Mouse (Mus musculus): Measurements from ENCODE around the gene Mob3c. TPM values are rescaled to one million over a fixed set of nuclear protein-coding genes. Genes with fewer than 3 reads are reported as not detected.
A peak's percentile ranks its signal among the peaks of the same experiment; 100 is the strongest.

Gene Mob3c
- polyA plus RNA-seq, 1 experiment from 2014 or later = 2.8 TPM

DNA sequence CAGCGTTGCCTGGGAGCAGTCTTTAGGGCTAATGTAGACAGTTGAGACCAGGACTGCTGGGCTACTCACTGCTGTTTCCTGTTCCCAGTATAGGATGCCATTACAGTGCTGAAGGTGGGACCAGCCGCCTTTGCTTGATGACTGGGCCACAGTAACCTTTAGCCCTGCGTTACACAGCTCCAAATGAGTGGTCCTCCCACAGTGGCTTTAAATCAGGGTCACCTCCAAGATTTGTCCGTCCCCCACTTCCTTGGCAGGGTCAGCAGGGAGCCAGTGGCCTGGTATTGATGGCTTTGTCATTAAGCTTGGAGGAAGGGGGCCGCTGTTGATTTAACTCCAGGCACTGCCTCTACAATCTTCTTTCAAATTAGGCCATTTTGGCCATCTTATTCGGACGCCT, 35.5 kb downstream of the Mob3c start:
- H3K9me3 ChIP-seq (replicated peaks; ENCODE audit: control insufficient read depth, low read length) = no peaks in the 10 kb centered on the region
- H3K4me3 ChIP-seq (ENCODE audit: low read depth, low read length) = no peak overlapping the region
- no peak overlapping the region for H3K4me2 ChIP-seq (ENCODE audit: low read depth, low read length)
- H3K4me1 ChIP-seq (ENCODE audit: control insufficient read depth, insufficient read depth, low read length) = no peaks in the 10 kb centered on the region
- no peaks in the 10 kb centered on the region for H3K36me3 ChIP-seq (replicated peaks; ENCODE audit: control insufficient read depth, insufficient read depth, low read depth, low read length)
- DNase-seq (ENCODE audit: low spot score) (no peak), ATAC-seq (replicated peaks; ENCODE audit: insufficient number of reproducible peaks, low FRiP score, low TSS enrichment, low read depth) (no peak)
- 67% methylated on average over 7 of the region's 7 CpGs for WGBS
- H3K9ac ChIP-seq (replicated peaks; ENCODE audit: low read length) = no peak overlapping the region
- no peak overlapping the region for H3K27ac ChIP-seq (replicated peaks; ENCODE audit: low read depth, low read length)
- H3K27me3 ChIP-seq (ENCODE audit: control insufficient read depth, insufficient read depth, low read length) = no peaks in the 10 kb centered on the region

DNA sequence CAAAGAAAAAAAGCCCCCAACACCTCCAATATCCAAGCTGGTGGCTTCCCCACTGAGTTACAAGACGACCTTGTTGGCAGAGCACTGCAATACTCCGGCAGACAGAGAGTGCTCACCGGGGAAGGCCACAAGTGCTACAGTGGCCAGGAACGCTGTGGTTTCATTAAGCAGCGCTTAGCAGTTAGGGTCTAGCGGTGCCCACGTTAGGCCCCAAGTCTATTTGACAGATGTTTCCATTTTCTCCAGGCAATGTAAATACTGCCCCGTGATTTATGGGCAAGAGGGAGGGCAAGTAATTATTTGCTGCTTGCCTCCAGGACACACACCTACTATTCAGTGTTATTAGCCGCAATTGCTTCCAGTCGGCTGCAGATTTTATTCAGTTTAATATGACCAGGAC, 36.0 kb downstream of the Mob3c start:
- no peak overlapping the region for H3K4me2 ChIP-seq (ENCODE audit: low read depth, low read length)
- H3K4me3 ChIP-seq (ENCODE audit: low read depth, low read length) = no peak overlapping the region
- DNase-seq (ENCODE audit: low spot score) = peak; percentile 48
- no peak overlapping the region for H3K27ac ChIP-seq (replicated peaks; ENCODE audit: low read depth, low read length)
- H3K4me1 ChIP-seq (ENCODE audit: control insufficient read depth, insufficient read depth, low read length) = no peaks in the 10 kb centered on the region
- no peak overlapping the region for H3K9ac ChIP-seq (replicated peaks; ENCODE audit: low read length)
- H3K27me3 ChIP-seq (ENCODE audit: control insufficient read depth, insufficient read depth, low read length) = no peaks in the 10 kb centered on the region
- ATAC-seq (replicated peaks; ENCODE audit: insufficient number of reproducible peaks, low FRiP score, low TSS enrichment, low read depth) = no peak
- 40% methylated on average over 10 of the region's 10 CpGs for WGBS
- H3K36me3 ChIP-seq (replicated peaks; ENCODE audit: control insufficient read depth, insufficient read depth, low read depth, low read length) = no peaks in the 10 kb centered on the region
- H3K9me3 ChIP-seq (replicated peaks; ENCODE audit: control insufficient read depth, low read length) = no peaks in the 10 kb centered on the region

DNA sequence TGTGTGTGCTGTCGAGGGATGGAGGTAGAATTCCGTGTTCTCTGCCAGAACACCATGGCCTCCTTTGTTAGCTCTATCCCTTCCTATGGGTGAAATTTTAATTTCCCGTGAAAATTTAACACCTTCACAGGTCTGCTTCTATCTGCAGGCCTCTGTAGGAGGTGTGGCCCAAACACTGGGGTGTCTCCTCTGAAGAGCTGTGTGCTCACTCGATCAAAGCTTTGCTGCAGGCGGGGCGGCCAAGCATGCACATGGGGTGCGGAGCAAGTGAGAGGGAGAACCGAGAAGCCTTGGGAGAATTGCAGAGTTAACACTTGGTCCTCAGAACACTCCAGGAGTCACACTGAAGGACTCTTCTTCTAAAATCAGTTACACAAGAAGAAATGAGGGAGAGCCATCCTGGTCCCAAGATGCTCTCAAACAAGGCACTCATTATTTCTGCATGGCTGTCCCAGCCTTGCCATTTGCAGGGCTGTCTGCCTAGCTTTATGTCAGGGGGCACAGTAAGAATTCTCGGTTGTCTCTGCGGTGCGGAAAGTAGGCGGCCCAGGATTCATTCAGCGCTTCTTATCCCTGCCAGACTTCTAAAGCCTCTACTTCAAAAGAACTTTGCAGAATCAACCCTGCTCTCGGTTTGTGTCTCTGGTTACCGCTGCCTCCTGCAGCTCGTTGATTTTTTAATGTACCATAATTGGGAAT, 41.8 kb downstream of the Mob3c start:
- ATAC-seq (replicated peaks; ENCODE audit: insufficient number of reproducible peaks, low FRiP score, low TSS enrichment, low read depth) = no peak
- Histone ChIP-seq H3K4me2 (ENCODE audit: low read depth, low read length) (no peak overlapping the region), H3K9ac (replicated peaks; ENCODE audit: low read length) (no peak overlapping the region), H3K27ac (replicated peaks; ENCODE audit: low read depth, low read length) (no peak overlapping the region), H3K36me3 (replicated peaks; ENCODE audit: control insufficient read depth, insufficient read depth, low read depth, low read length) (no peaks in the 10 kb centered on the region; the same call in 1 of the 2 replicates), H3K9me3 (replicated peaks; ENCODE audit: control insufficient read depth, low read length) (no peaks in the 10 kb centered on the region), H3K27me3 (ENCODE audit: control insufficient read depth, insufficient read depth, low read length) (no peaks in the 10 kb centered on the region), H3K4me3 (ENCODE audit: low read depth, low read length) (no peak overlapping the region), H3K4me1 (ENCODE audit: control insufficient read depth, insufficient read depth, low read length) (no peaks in the 10 kb centered on the region; the same call in 1 of the 2 replicates)
- WGBS = 18% methylated on average over 16 of the region's 16 CpGs
- DNase-seq (ENCODE audit: low spot score) = peak; percentile 30

DNA sequence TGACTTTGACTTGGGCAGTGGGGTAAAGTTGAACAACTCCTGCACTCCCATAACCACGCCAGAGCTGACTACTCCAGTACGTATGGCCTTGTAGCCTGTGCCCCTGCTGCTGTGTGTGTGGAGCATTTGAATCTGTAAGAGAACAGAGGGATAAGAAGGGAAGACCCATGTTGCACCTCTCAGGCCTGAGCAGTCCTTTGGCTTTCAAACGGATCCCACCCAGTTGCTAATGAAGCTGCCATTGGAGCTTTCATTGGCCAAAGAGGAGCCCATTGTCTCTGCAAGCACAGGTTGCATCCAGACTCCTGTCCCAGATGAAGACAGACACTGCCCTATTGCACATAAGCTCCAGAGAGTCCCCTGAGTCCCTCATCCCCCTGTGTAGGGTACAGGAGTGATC, 45.3 kb downstream of the Mob3c start:
- ATAC-seq (replicated peaks; ENCODE audit: insufficient number of reproducible peaks, low FRiP score, low TSS enrichment, low read depth) (no peak), DNase-seq (ENCODE audit: low spot score) (no peak)
- H3K4me2 ChIP-seq (ENCODE audit: low read depth, low read length) = no peak overlapping the region
- no peaks in the 10 kb centered on the region for H3K9me3 ChIP-seq (replicated peaks; ENCODE audit: control insufficient read depth, low read length)
- H3K9ac ChIP-seq (replicated peaks; ENCODE audit: low read length) = no peak overlapping the region
- H3K4me3 ChIP-seq (ENCODE audit: low read depth, low read length) = no peak overlapping the region
- H3K36me3 ChIP-seq (replicated peaks; ENCODE audit: control insufficient read depth, insufficient read depth, low read depth, low read length) = no peaks in the 10 kb centered on the region; the same call in 1 of the 2 replicates
- H3K27me3 ChIP-seq (ENCODE audit: control insufficient read depth, insufficient read depth, low read length) = no peaks in the 10 kb centered on the region
- WGBS = 79% methylated on average over 3 of the region's 3 CpGs
- H3K4me1 ChIP-seq (ENCODE audit: control insufficient read depth, insufficient read depth, low read length) = no peaks in the 10 kb centered on the region; the same call in 1 of the 2 replicates
- H3K27ac ChIP-seq (replicated peaks; ENCODE audit: low read depth, low read length) = no peak overlapping the region

DNA sequence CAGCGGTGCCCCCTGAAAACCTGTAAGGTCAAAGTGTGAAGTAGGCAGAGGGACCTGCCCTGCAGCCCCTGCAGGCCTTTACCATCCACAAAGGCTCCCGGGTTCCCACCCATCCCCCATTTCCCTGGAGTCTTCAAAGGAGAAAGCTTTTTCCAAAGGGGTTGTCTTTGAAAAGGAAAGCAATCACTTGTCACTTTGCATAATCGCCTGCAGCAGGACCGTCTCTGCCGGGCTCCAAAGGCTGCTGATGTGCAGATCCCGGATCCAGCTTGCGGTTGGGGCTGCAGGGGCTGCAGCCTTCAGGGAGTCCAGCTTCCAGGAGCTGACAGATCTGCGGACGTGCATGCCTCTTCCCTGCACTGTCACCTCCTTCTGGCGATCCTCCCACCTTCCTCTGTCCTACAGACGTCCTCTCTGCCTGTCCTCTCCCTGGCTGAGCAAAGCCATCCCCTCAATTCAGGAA, 50.4 kb downstream of the Mob3c start:
- Histone ChIP-seq H3K27me3 (ENCODE audit: control insufficient read depth, insufficient read depth, low read length) (no peaks in the 10 kb centered on the region), H3K4me1 (ENCODE audit: control insufficient read depth, insufficient read depth, low read length) (no peaks in the 10 kb centered on the region), H3K27ac (replicated peaks; ENCODE audit: low read depth, low read length) (no peak overlapping the region), H3K4me3 (ENCODE audit: low read depth, low read length) (no peak overlapping the region), H3K9me3 (replicated peaks; ENCODE audit: control insufficient read depth, low read length) (no peaks in the 10 kb centered on the region), H3K4me2 (ENCODE audit: low read depth, low read length) (no peak overlapping the region), H3K9ac (replicated peaks; ENCODE audit: low read length) (no peak overlapping the region), H3K36me3 (replicated peaks; ENCODE audit: control insufficient read depth, insufficient read depth, low read depth, low read length) (no peaks in the 10 kb centered on the region)
- DNase-seq (ENCODE audit: low spot score) = peak; percentile 50
- WGBS = under 1% methylated on average over 11 of the region's 11 CpGs
- peak; percentile 50 for ATAC-seq (replicated peaks; ENCODE audit: insufficient number of reproducible peaks, low FRiP score, low TSS enrichment, low read depth)

DNA sequence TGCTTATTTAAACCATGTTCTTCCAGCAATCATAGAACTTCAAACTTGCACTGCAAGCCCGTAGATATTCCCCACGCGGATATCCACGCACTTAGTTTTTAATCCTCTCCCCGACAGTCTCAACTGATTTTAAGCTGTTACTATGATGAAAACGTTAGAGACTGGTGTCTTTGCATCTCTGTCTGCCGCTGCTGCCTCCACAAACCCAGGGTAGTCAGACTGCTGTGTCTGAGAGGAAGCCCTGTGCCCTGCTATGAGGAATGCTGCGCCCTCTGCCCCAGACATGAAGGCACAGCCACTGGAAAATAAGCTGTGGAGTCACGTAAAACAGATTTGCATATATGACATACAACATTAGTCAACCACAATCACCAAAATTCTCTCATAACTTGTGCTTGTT, 50.9 kb downstream of the Mob3c start:
- Histone ChIP-seq H3K4me1 (ENCODE audit: control insufficient read depth, insufficient read depth, low read length) (no peaks in the 10 kb centered on the region), H3K4me2 (ENCODE audit: low read depth, low read length) (no peak overlapping the region), H3K27ac (replicated peaks; ENCODE audit: low read depth, low read length) (no peak overlapping the region), H3K36me3 (replicated peaks; ENCODE audit: control insufficient read depth, insufficient read depth, low read depth, low read length) (no peaks in the 10 kb centered on the region), H3K9ac (replicated peaks; ENCODE audit: low read length) (no peak overlapping the region), H3K9me3 (replicated peaks; ENCODE audit: control insufficient read depth, low read length) (no peaks in the 10 kb centered on the region), H3K27me3 (ENCODE audit: control insufficient read depth, insufficient read depth, low read length) (no peaks in the 10 kb centered on the region), H3K4me3 (ENCODE audit: low read depth, low read length) (no peak overlapping the region)
- WGBS = 41% methylated on average over 9 of the region's 9 CpGs
- DNase-seq (ENCODE audit: low spot score) (no peak), ATAC-seq (replicated peaks; ENCODE audit: insufficient number of reproducible peaks, low FRiP score, low TSS enrichment, low read depth) (no peak)

DNA sequence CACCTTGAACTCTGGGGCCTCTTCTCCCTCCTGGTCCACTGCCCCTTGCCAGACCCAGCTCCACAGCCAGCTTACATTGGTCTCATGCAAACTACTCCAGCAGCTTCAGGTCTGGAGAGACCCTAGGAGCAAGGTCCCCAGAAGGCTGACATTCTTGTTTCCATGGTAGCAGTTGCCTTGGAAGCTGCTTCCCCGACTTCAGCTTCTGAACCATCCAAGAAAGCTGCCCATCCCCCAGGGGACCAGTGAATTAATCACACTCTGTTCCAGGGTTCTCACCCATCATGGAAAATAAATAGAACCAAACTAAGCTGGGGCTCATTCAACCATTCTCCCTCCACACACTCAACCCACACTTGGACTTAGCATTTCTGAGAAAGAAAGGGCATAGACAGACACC, 53.3 kb downstream of the Mob3c start:
- no peaks in the 10 kb centered on the region for H3K9me3 ChIP-seq (replicated peaks; ENCODE audit: control insufficient read depth, low read length)
- no peaks in the 10 kb centered on the region for H3K27me3 ChIP-seq (ENCODE audit: control insufficient read depth, insufficient read depth, low read length)
- DNase-seq (ENCODE audit: low spot score) (no peak), ATAC-seq (replicated peaks; ENCODE audit: insufficient number of reproducible peaks, low FRiP score, low TSS enrichment, low read depth) (no peak)
- whole genome bisulfite sequencing = 9% methylated on average over 1 of the region's 1 CpGs
- no peaks in the 10 kb centered on the region for H3K4me1 ChIP-seq (ENCODE audit: control insufficient read depth, insufficient read depth, low read length)
- no peak overlapping the region for H3K9ac ChIP-seq (replicated peaks; ENCODE audit: low read length)
- H3K4me3 ChIP-seq (ENCODE audit: low read depth, low read length) = no peak overlapping the region
- H3K27ac ChIP-seq (replicated peaks; ENCODE audit: low read depth, low read length) = no peak overlapping the region
- H3K36me3 ChIP-seq (replicated peaks; ENCODE audit: control insufficient read depth, insufficient read depth, low read depth, low read length) = no peaks in the 10 kb centered on the region
- H3K4me2 ChIP-seq (ENCODE audit: low read depth, low read length) = no peak overlapping the region

DNA sequence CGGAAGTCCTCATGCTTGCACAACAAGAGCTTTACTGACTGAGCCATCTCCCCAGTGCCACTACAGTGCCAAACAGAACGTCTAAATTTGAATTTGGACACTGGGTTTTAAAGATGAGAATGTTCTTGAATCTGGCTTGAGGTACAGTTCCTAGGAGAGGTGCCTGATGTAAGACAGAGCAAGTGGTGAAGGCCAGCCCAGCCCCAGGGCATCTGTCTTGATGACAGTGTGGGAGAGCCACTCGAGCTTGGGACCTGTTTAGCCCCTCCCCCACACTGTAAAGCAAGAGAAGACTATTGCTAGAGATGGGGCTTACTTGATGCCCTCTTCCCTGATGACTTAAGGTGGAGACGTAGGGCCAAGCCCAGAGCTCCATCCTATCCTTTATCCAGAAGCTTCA, 54.3 kb downstream of the Mob3c start:
- no peak overlapping the region for H3K4me3 ChIP-seq (ENCODE audit: low read depth, low read length)

More for the DNA sequence above, 54.3 kb downstream of the Mob3c start:
- ATAC-seq (replicated peaks; ENCODE audit: insufficient number of reproducible peaks, low FRiP score, low TSS enrichment, low read depth) = no peak
- DNase-seq (ENCODE audit: low spot score) = no peak
- Histone ChIP-seq H3K4me1 (ENCODE audit: control insufficient read depth, insufficient read depth, low read length) (no peaks in the 10 kb centered on the region), H3K9ac (replicated peaks; ENCODE audit: low read length) (no peak overlapping the region), H3K36me3 (replicated peaks; ENCODE audit: control insufficient read depth, insufficient read depth, low read depth, low read length) (no peaks in the 10 kb centered on the region), H3K27ac (replicated peaks; ENCODE audit: low read depth, low read length) (no peak overlapping the region), H3K9me3 (replicated peaks; ENCODE audit: control insufficient read depth, low read length) (no peaks in the 10 kb centered on the region), H3K27me3 (ENCODE audit: control insufficient read depth, insufficient read depth, low read length) (no peaks in the 10 kb centered on the region), H3K4me2 (ENCODE audit: low read depth, low read length) (no peak overlapping the region)
- WGBS = 57% methylated on average over 4 of the region's 4 CpGs
